ENCODE assay signal across 11 mouse cellular contexts in the genomic region with DNA sequence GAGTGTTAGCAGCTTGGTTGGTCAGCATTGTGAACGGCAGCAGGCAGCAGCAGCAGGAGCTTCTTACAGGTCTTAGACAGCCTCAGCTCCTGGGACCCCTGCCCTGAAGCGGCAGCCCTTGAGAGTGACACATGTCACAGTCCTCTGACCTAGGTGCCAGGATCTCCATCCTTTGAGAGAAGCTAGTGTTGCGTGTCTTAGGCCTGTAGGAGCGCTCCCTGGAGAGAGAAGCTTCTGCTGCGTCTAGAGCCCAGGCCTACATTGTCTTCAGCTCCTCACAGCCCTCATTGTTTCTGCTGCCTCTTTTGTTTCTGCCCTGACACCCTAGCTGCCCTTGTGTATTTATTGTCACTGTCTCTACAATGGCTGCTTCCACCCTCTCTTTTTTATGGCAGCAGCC. TPM values are rescaled to one million over a fixed set of nuclear protein-coding genes. Genes with fewer than 3 reads are reported as not detected.
A peak's percentile ranks its signal among the peaks of the same experiment; 100 is the strongest.
DNase-seq lines count a peak whose midpoint lies in the region; ATAC-seq and TF ChIP-seq lines count a peak whose summit lies in the region.
"Had no signal": no experiment of that assay in that cellular context is flagged by ENCODE, and none has a peak within 500 bp of the region (broad histone marks: within the 10 kb centered on the region; RNA-seq: fewer than 3 reads in every experiment).

No protein-coding gene starts in this region.

- DNase-seq in left cerebral cortex, adult 2 months (ENCODE audit: extremely low spot score in 1 of 2, low spot score in 2 of 2), result no peak
- no peak for DNase-seq in left cerebral cortex, adult 18-20 months (ENCODE audit: low spot score in 2 of 2)
- peak; percentile 89 for DNase-seq in midbrain, embryonic 11.5 days (ENCODE audit: low spot score, missing footprints)
- DNase-seq in retina, embryonic 14.5 days (ENCODE audit: low spot score), result peak; percentile 61
- no peak for DNase-seq in urinary bladder, postnatal 4 days (ENCODE audit: low spot score in 2 of 2)
- no peak for DNase-seq in spleen, postnatal 36 days (ENCODE audit: low spot score in 2 of 2)
- no peak for DNase-seq in layer of hippocampus, postnatal 10 days (ENCODE audit: low spot score in 2 of 2)
- DNase-seq: kidney, adult 11 months; liver, embryonic 13.5 days had no signal

- H3K4me1 ChIP-seq in forebrain, embryonic 15.5 days, result peaks cover 40% of the 10 kb centered on the region
- peaks cover 23% of the 10 kb centered on the region for H3K4me1 ChIP-seq in midbrain, embryonic 11.5 days (ENCODE audit: control insufficient read depth, insufficient read depth, low read length)

- 0 out of 2 replicates have a peak, but pooled peaks have one; percentile 32 for ATAC-seq in forebrain, embryonic 15.5 days (replicated peaks)
- ATAC-seq in midbrain, embryonic 11.5 days (ENCODE audit: low FRiP score), result peak; percentile 33; the same call in 1 of the 2 replicates

- H3K4me3 ChIP-seq in left cerebral cortex, adult 2 months, result no peak overlapping the region
- no peak overlapping the region for H3K4me3 ChIP-seq in forebrain, embryonic 15.5 days
- H3K4me3 ChIP-seq in midbrain, embryonic 11.5 days (ENCODE audit: low read depth, low read length), result no peak overlapping the region
- H3K4me3 ChIP-seq: heart, embryonic 13.5 days; liver, embryonic 13.5 days had no signal

- WGBS in forebrain, embryonic 15.5 days, result 10% methylated on average over 5 of the region's 5 CpGs
- 16% methylated on average over 5 of the region's 5 CpGs for WGBS in midbrain, embryonic 11.5 days

- TF ChIP-seq CTCF in left cerebral cortex, adult 2 months (IDR thresholded peaks at IDR 0.05), result no peak

- H3K9me3 ChIP-seq in forebrain, embryonic 15.5 days, result no peaks in the 10 kb centered on the region
- no peaks in the 10 kb centered on the region for H3K9me3 ChIP-seq in midbrain, embryonic 11.5 days (ENCODE audit: control insufficient read depth, low read length)
- H3K9me3 ChIP-seq: heart, embryonic 13.5 days; liver, embryonic 13.5 days had no signal

- H3K27me3 ChIP-seq in forebrain, embryonic 15.5 days, result no peaks in the 10 kb centered on the region
- H3K27me3 ChIP-seq in midbrain, embryonic 11.5 days (ENCODE audit: control insufficient read depth, insufficient read depth, low read length), result no peaks in the 10 kb centered on the region
- H3K27me3 ChIP-seq: heart, embryonic 13.5 days; liver, embryonic 13.5 days had no signal

- no peak overlapping the region for H3K4me2 ChIP-seq in forebrain, embryonic 15.5 days (replicated peaks)
- 0 out of 2 replicates have a peak overlapping the region, but pooled peaks have one; percentile 6 for H3K4me2 ChIP-seq in midbrain, embryonic 11.5 days
- H3K4me2 ChIP-seq: heart, embryonic 13.5 days; liver, embryonic 13.5 days had no signal

- H3K27ac ChIP-seq in left cerebral cortex, adult 2 months, result peak overlapping the region; percentile 25
- peak overlapping the region; percentile 71 for H3K27ac ChIP-seq in forebrain, embryonic 15.5 days (replicated peaks)
- H3K27ac ChIP-seq in midbrain, embryonic 11.5 days (ENCODE audit: low read depth, low read length), result peak overlapping the region; percentile 42
- H3K27ac ChIP-seq: heart, embryonic 13.5 days; liver, embryonic 13.5 days had no signal

- H3K9ac ChIP-seq in forebrain, embryonic 15.5 days (replicated peaks), result no peak overlapping the region
- peak overlapping the region; percentile 42 for H3K9ac ChIP-seq in midbrain, embryonic 11.5 days (ENCODE audit: low read length)
- H3K9ac ChIP-seq: heart, embryonic 13.5 days; liver, embryonic 13.5 days had no signal

- intact Hi-C loops in left cerebral cortex, adult 2 months (cut with DNase I), result no loop called here

- H3K36me3 ChIP-seq in forebrain, embryonic 15.5 days, result no peaks in the 10 kb centered on the region
- H3K36me3 ChIP-seq in midbrain, embryonic 11.5 days (ENCODE audit: control insufficient read depth, insufficient read depth, low read length), result no peaks in the 10 kb centered on the region
- H3K36me3 ChIP-seq: heart, embryonic 13.5 days had no signal

RNA-seq across cellular contexts. Expression of gene Tent4b, which starts 26.3 kb away (rescaled TPM):
- 10 to 100 TPM; 38.6 to 39.8 TPM for total RNA-seq in left cerebral cortex, adult 2 months (2021)
- total RNA-seq in left cerebral cortex, adult 18-20 months (2021), result 10 to 100 TPM; 36.8 to 44.7 TPM
- polyA plus RNA-seq in forebrain, embryonic 15.5 days (2015; fragmentation: Nextera tagmentation; extraction: Ambion mirVana), result 8.9 and 10.2 TPM in 2 replicates
- 12.5 and 15.0 TPM in 2 replicates for polyA plus RNA-seq in midbrain, embryonic 11.5 days (2014; fragmentation: Nextera tagmentation; extraction: Ambion mirVana)
- 10 to 100 TPM; 34.3 to 37.0 TPM for total RNA-seq in layer of hippocampus, postnatal 10 days (2021)

RNA-seq across cellular contexts. Expression of gene Adcy7, which starts 46.8 kb away (rescaled TPM):
- 1 to 10 TPM; 4.1 to 4.8 TPM for total RNA-seq in left cerebral cortex, adult 2 months (2021)
- 1 to 10 TPM; 3.8 to 4.8 TPM for total RNA-seq in left cerebral cortex, adult 18-20 months (2021)
- polyA plus RNA-seq in forebrain, embryonic 15.5 days (2015; fragmentation: Nextera tagmentation; extraction: Ambion mirVana), result 1.4 and 1.5 TPM in 2 replicates
- polyA plus RNA-seq in midbrain, embryonic 11.5 days (2014; fragmentation: Nextera tagmentation; extraction: Ambion mirVana), result 1.8 and 2.1 TPM in 2 replicates
- 1 to 10 TPM; 5.0 to 6.1 TPM for total RNA-seq in layer of hippocampus, postnatal 10 days (2021)

Comparison
In these comparisons a context has a peak if more than half of its experiments do, and no peak if none do; other contexts are left out.
1. DNase-seq: peak in midbrain, embryonic 11.5 days (single experiment) and retina, embryonic 14.5 days (single experiment); none in left cerebral cortex, adult 2 months (0 of 2), left cerebral cortex, adult 18-20 months (0 of 2), urinary bladder, postnatal 4 days (0 of 2), spleen, postnatal 36 days (0 of 2) and layer of hippocampus, postnatal 10 days (0 of 2).
2. Peak in every context shown above with its lines, with median percentiles within 50 percentile points of each other: H3K27ac ChIP-seq.